Mouse (Mus musculus) spleen, adult 2 months (tissue): Measurements from ENCODE around the gene Snrpc. TPM values are rescaled to one million over a fixed set of nuclear protein-coding genes. Genes with fewer than 3 reads are reported as not detected.

Experiments used
- DNase-seq, 2 experiments: peaks; one replicate each; pipeline versions ENCODE4 v3.0.0 to v3.0.0-alpha.2; 2012 to 2021; ENCODE audit warnings: low spot score in 2 of 2, low read depth in 1 of 2
- H3K27ac ChIP-seq: fragments of 200-500 bp; 2 replicates; pipeline ENCODE4 v1.5.1; 2012; ENCODE audit warnings: low read length, inconsistent platforms; ENCODE audit not compliant: insufficient read depth
- H3K27me3 ChIP-seq: fragments of 200-500 bp; 2 replicates; pipeline ENCODE4 v1.6.1; 2012; ENCODE audit warnings: mild to moderate bottlenecking, moderate library complexity, low read length, inconsistent platforms; ENCODE audit not compliant: control insufficient read depth, insufficient read depth
- H3K36me3 ChIP-seq: fragments of 200-500 bp; 2 replicates; pipeline ENCODE4 v1.6.1; 2012; ENCODE audit warnings: mild to moderate bottlenecking, low read length, inconsistent platforms; ENCODE audit not compliant: control insufficient read depth, insufficient read depth
- H3K4me1 ChIP-seq: fragments of 200-500 bp; 2 replicates; pipeline ENCODE4 v1.6.1; 2011; ENCODE audit warnings: inconsistent platforms; ENCODE audit not compliant: control insufficient read depth, insufficient read depth, insufficient read length
- H3K4me3 ChIP-seq: fragments of 200-500 bp; 2 replicates; pipeline ENCODE4 v1.5.1; 2011; ENCODE audit warnings: mild to moderate bottlenecking, inconsistent platforms; ENCODE audit not compliant: insufficient read depth, insufficient read length; ENCODE audit errors: extremely low read depth
- CTCF ChIP-seq: fragments of 200-500 bp; IDR thresholded peaks from 2 replicates; pipeline ENCODE4 v1.5.1; 2011; ENCODE audit warnings: mild to moderate bottlenecking, inconsistent platforms; ENCODE audit not compliant: insufficient read depth, insufficient read length, insufficient replicate concordance; ENCODE audit errors: extremely low read depth
- POLR2A ChIP-seq: fragments of 200-500 bp; IDR thresholded peaks from 2 replicates; pipeline ENCODE4 v1.6.1; 2011; ENCODE audit warnings: low read depth, low read length, inconsistent platforms
- WGBS: fragments of 180-500 bp; shearing (Covaris S2); methylation state at CpG from one replicate; pipeline ENCODE4 v1.1.7; 2018; 5-methylcytosine and 5-hydroxymethylcytosine counted together
- polyA plus RNA-seq: library from polyadenylated mRNA; depleted of rRNA; stranded (reverse); fragments of >200 nt; gene quantifications from 2 replicates; pipeline ENCODE4 v1.2.3, GENCODE M21; 2012

The Snrpc gene
- polyA plus RNA-seq, 1 experiment: 63.5 TPM

DNA sequence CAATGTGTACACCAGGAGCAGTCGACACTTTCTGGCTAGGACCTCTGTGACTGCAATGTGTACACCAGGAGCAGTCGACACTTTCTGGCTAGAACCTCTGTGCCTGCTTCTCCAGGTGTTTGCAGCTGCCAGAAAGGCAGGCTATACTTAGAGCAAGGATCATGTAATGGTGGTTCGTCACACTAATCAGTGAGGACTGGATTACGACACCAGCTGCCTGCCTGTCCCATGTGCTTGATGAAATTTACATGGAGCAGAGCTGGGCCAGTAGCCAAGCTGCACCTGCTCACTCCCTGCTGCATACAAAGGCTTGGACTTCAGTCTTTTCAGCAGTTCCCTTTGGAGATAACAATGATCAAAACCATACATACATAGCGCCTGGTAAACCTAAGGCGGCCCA lies 41.2 kb upstream of the Snrpc start:
- Histone ChIP-seq H3K27ac (no peak overlapping the region), H3K27me3 (no peaks in the 10 kb centered on the region), H3K4me3 (no peak overlapping the region), H3K4me1 (peaks cover 16% of the 10 kb centered on the region; the same call in 1 of the 2 replicates), H3K36me3 (no peaks in the 10 kb centered on the region; the same call in 1 of the 2 replicates)
- TF ChIP-seq POLR2A (no peak), CTCF (no peak)
- 71% methylated on average over 6 of the region's 6 CpGs for WGBS
- no peak for DNase-seq

DNA sequence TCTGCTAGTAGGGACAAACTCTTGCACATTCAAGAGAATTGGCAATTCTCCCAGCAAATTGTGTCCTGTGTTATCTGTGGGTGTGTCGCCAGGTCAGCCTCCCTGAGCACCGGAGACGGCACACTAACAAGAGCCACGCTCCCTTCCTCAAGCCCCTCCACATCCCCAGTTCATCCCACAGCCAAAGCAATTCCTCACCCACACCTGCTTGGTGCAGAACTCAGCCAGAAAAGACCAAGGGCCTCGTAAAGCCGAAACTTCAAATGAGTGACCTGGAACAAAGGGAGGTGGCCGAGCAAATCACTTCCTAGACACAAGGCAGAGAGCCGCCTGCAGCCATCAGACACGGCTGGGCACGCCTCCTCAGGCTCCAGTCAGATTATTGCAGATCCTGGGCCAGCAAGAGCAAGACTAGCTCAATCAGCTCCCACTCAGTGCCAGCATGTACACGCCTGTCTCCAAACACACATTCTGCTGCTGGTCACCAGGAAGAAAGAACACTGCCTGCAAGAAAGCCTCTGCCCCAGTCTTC lies 40.5 kb upstream of the Snrpc start:
- TF ChIP-seq CTCF: no peak
- no peak for TF ChIP-seq POLR2A
- Histone ChIP-seq H3K4me1 (peaks cover 16% of the 10 kb centered on the region; the same call in 1 of the 2 replicates), H3K27me3 (no peaks in the 10 kb centered on the region), H3K36me3 (no peaks in the 10 kb centered on the region; the same call in 1 of the 2 replicates), H3K4me3 (no peak overlapping the region), H3K27ac (no peak overlapping the region)
- WGBS: 63% methylated on average over 11 of the region's 11 CpGs
- no peak for DNase-seq

GRCm38 (mm10) chr17:27799771-27800584 lies 38.0 kb upstream of the Snrpc start:
- 23% methylated on average over 16 of the region's 16 CpGs for WGBS
- H3K27me3 ChIP-seq: no peaks in the 10 kb centered on the region
- H3K27ac ChIP-seq: 0 out of 2 replicates have a peak overlapping the region, but pooled peaks have one; percentile 10
- no peak for DNase-seq
- H3K36me3 ChIP-seq: no peaks in the 10 kb centered on the region
- TF ChIP-seq POLR2A (no peak), CTCF (no peak)
- H3K4me3 ChIP-seq: no peak overlapping the region
- peaks cover 11% of the 10 kb centered on the region; the same call in 1 of the 2 replicates for H3K4me1 ChIP-seq

- Histone ChIP-seq H3K4me1 (peaks cover 11% of the 10 kb centered on the region; the same call in 1 of the 2 replicates), H3K27me3 (no peaks in the 10 kb centered on the region), H3K4me3 (no peak overlapping the region), H3K27ac (no peak overlapping the region), H3K36me3 (no peaks in the 10 kb centered on the region)
- no peak for DNase-seq
- WGBS: 53% methylated on average over 9 of the region's 9 CpGs
- TF ChIP-seq CTCF (no peak), POLR2A (no peak)
Observed at GRCm38 (mm10) chr17:27800710-27801648, 37.0 kb upstream of the Snrpc start.

GRCm38 (mm10) chr17:27803752-27804151 lies 34.2 kb upstream of the Snrpc start:
- Histone ChIP-seq H3K36me3 (no peaks in the 10 kb centered on the region), H3K27me3 (no peaks in the 10 kb centered on the region), H3K4me3 (no peak overlapping the region), H3K27ac (no peak overlapping the region), H3K4me1 (peaks cover 11% of the 10 kb centered on the region; the same call in 1 of the 2 replicates)
- TF ChIP-seq POLR2A: no peak
- no peak for TF ChIP-seq CTCF
- WGBS: 84% methylated on average over 4 of the region's 4 CpGs
- DNase-seq: no peak

GRCm38 (mm10) chr17:27804156-27804690 lies 33.7 kb upstream of the Snrpc start:
- TF ChIP-seq CTCF (no peak), POLR2A (no peak)
- Histone ChIP-seq H3K36me3 (no peaks in the 10 kb centered on the region), H3K4me3 (no peak overlapping the region), H3K4me1 (peaks cover 11% of the 10 kb centered on the region; the same call in 1 of the 2 replicates), H3K27ac (no peak overlapping the region), H3K27me3 (no peaks in the 10 kb centered on the region)
- 92% methylated on average over 7 of the region's 7 CpGs for WGBS
- DNase-seq: no peak
